Mouse (Mus musculus): ENCODE results near the gene Frmd4a.

- TF ChIP-seq CTCF (IDR thresholded peaks at IDR 0.05; ENCODE audit: control insufficient read depth, insufficient read depth, low read length), result no peak
- no peak for TF ChIP-seq POLR2A (IDR thresholded peaks at IDR 0.05; ENCODE audit: borderline replicate concordance, control insufficient read depth, low read depth, low read length)
Observed at GRCm38 (mm10) chr2:4449860-4450480, 432.5 kb downstream of the Frmd4a start.

All from bone marrow, adult 2 months (tissue).